Mouse (Mus musculus) liver, embryonic 14 days (tissue): ENCODE results near the gene Ncoa1. TPM values are rescaled to one million over a fixed set of nuclear protein-coding genes. Genes with fewer than 3 reads are reported as not detected.

Experiments
- polyA plus RNA-seq: library from polyadenylated mRNA; depleted of rRNA; stranded (reverse); fragments of >200 nt; gene quantifications from 2 replicates; pipeline ENCODE4 v1.2.3, GENCODE M21; 2012; rRNA removed

The Ncoa1 gene
- polyA plus RNA-seq: 1.7 and 1.8 TPM in 2 replicates

GRCm38 (mm10) chr12:4476832-4477671 lies at the start of gene Ncoa1:
Gene Ncoa1, minus strand, starts transcription at chr12:4477182.

GRCm38 (mm10) chr12:4233572-4234508 lies 243.1 kb downstream of the Ncoa1 start, which contains the start of the genes Ptrhd1 and Cenpo:
Gene Ptrhd1, plus strand, starts transcription at chr12:4234027.
Gene Cenpo, minus strand, starts transcription at chr12:4234294.

Other genes starting within 250 kb of the Ncoa1 start
- gene Ptrhd1, start 243.2 kb downstream of the Ncoa1 start, polyA plus RNA-seq: 2.0 and 2.1 TPM in 2 replicates
- gene Cenpo, start 242.9 kb downstream of the Ncoa1 start, polyA plus RNA-seq: 10.3 and 11.8 TPM in 2 replicates
- gene Itsn2, start 115.5 kb upstream of the Ncoa1 start, polyA plus RNA-seq: 13.3 and 15.5 TPM in 2 replicates
- gene Gm3625, start 115.7 kb upstream of the Ncoa1 start, polyA plus RNA-seq: not detected in 2 replicates